21 mouse cellular contexts compared by ENCODE assay signal in genomic region chr6:98210237-98210636, GRCm38 (mm10).
"Had no signal": no experiment of that assay in that cellular context is flagged by ENCODE, and none has a peak within 500 bp of the region (broad histone marks: within the 10 kb centered on the region; RNA-seq: fewer than 3 reads in every experiment).

No protein-coding gene starts in this region.

- ATAC-seq: liver, postnatal 0 days; lung, postnatal 0 days; midbrain, embryonic 16.5 days had no signal

- H3K9ac ChIP-seq: liver, postnatal 0 days; lung, embryonic 15.5 days; midbrain, embryonic 12.5 days; neural tube, embryonic 13.5 days; neural tube, embryonic 15.5 days had no signal

- DNase-seq: liver, postnatal 0 days; lung, adult 2 months; lung, postnatal 14 days; lung, postnatal 4 days; midbrain, embryonic 14.5 days; retina, postnatal 1 day; right cerebral cortex, adult 18-20 months; right cerebral cortex, postnatal 25 days; right cerebral cortex, postnatal 4 days; spleen, adult 18-20 months; thymus, adult 18-20 months; thymus, postnatal 14 days; thymus, postnatal 36 days had no signal

- H3K27ac ChIP-seq: lung, embryonic 15.5 days; midbrain, embryonic 10.5 days; midbrain, embryonic 12.5 days; neural tube, embryonic 13.5 days; neural tube, embryonic 15.5 days had no signal

- H3K4me3 ChIP-seq: lung, embryonic 15.5 days; midbrain, embryonic 10.5 days; midbrain, embryonic 12.5 days; myocyte; neural tube, embryonic 13.5 days; neural tube, embryonic 15.5 days had no signal

- H3K36me3 ChIP-seq: lung, embryonic 15.5 days; midbrain, embryonic 10.5 days; midbrain, embryonic 12.5 days; neural tube, embryonic 13.5 days; neural tube, embryonic 15.5 days had no signal

- H3K4me1 ChIP-seq: lung, embryonic 15.5 days; midbrain, embryonic 10.5 days; midbrain, embryonic 12.5 days; neural tube, embryonic 13.5 days; neural tube, embryonic 15.5 days had no signal

- H3K27me3 ChIP-seq: lung, embryonic 15.5 days; midbrain, embryonic 12.5 days; neural tube, embryonic 13.5 days; neural tube, embryonic 15.5 days had no signal

- H3K4me2 ChIP-seq: lung, embryonic 15.5 days; midbrain, embryonic 12.5 days; neural tube, embryonic 13.5 days; neural tube, embryonic 15.5 days had no signal

- H3K9me3 ChIP-seq: lung, embryonic 15.5 days; midbrain, embryonic 10.5 days; midbrain, embryonic 12.5 days; neural tube, embryonic 13.5 days; neural tube, embryonic 15.5 days had no signal
